Mouse (Mus musculus) c-Kit-negative CD71-positive TER-119-positive erythroid progenitor cells, embryonic 14.5 days (primary cell): Measurements from ENCODE around the gene Phf2.

Source experiments
- DNase-seq: peaks from one replicate; pipeline ENCODE4 v3.0.0-alpha.2; 2013; ENCODE audit warnings: low read depth, low spot score

The Phf2 gene

GRCm38 (mm10) chr13:48807481-48808031 lies 63.4 kb downstream of the Phf2 start:
- DNase-seq, result peak; percentile 15

- DNase-seq, result no peak
Measured at GRCm38 (mm10) chr13:48802181-48802580, 68.7 kb downstream of the Phf2 start.

- DNase-seq, result peak; percentile 9
Measured at GRCm38 (mm10) chr13:48800850-48801546, 69.9 kb downstream of the Phf2 start.

GRCm38 (mm10) chr13:48798256-48798771 lies 72.6 kb downstream of the Phf2 start:
- no peak for DNase-seq

GRCm38 (mm10) chr13:48796906-48797305 lies 74.0 kb downstream of the Phf2 start:
- no peak for DNase-seq

- DNase-seq, result no peak
Measured at GRCm38 (mm10) chr13:48795711-48796110, 75.2 kb downstream of the Phf2 start.

GRCm38 (mm10) chr13:48784594-48785298 lies 86.2 kb downstream of the Phf2 start:
- DNase-seq, result no peak

- no peak for DNase-seq
Measured at GRCm38 (mm10) chr13:48784151-48784550, 86.8 kb downstream of the Phf2 start.

GRCm38 (mm10) chr13:48782727-48783725 lies 87.9 kb downstream of the Phf2 start:
- DNase-seq, result no peak

- no peak for DNase-seq
Measured at GRCm38 (mm10) chr13:48780345-48781010, 90.4 kb downstream of the Phf2 start.

GRCm38 (mm10) chr13:48779592-48780344 lies 91.2 kb downstream of the Phf2 start:
- no peak for DNase-seq

- no peak for DNase-seq
Measured at GRCm38 (mm10) chr13:48778138-48778537, 92.8 kb downstream of the Phf2 start.

GRCm38 (mm10) chr13:48774506-48774905 lies 96.4 kb downstream of the Phf2 start:
- DNase-seq, result no peak

- no peak for DNase-seq
Measured at GRCm38 (mm10) chr13:48768109-48768508, 102.8 kb downstream of the Phf2 start.

- DNase-seq, result no peak
Measured at GRCm38 (mm10) chr13:48763701-48764245, 107.1 kb downstream of the Phf2 start.

- DNase-seq, result no peak
Measured at GRCm38 (mm10) chr13:48760855-48761436, 110.0 kb downstream of the Phf2 start.

GRCm38 (mm10) chr13:48756769-48757168 lies 114.2 kb downstream of the Phf2 start:
- DNase-seq, result no peak
